Mouse (Mus musculus) embryonic fibroblast, embryonic 13.5 days (primary cell): ENCODE data around the gene Colgalt1.

Experiments used
- CTCF ChIP-seq: IDR thresholded peaks from 2 replicates; pipeline ENCODE4 v1.5.1; 2011; ENCODE audit warnings: mild to moderate bottlenecking, control low read depth, low read length, moderate library complexity, borderline replicate concordance; ENCODE audit not compliant: insufficient read depth
- POLR2A ChIP-seq: IDR thresholded peaks from 2 replicates; pipeline ENCODE4 v1.6.1; 2011; ENCODE audit warnings: low read depth, mild to moderate bottlenecking, control low read depth, low read length, moderate library complexity

GRCm38 (mm10) chr8:71626753-71627152 lies 16.0 kb downstream of the Colgalt1 start:
- TF ChIP-seq POLR2A (no peak), CTCF (no peak)
